13 mouse cellular contexts compared by ENCODE assay signal in genomic region chr9:57932831-57933602, GRCm38 (mm10). TPM values are rescaled to one million over a fixed set of nuclear protein-coding genes. Genes with fewer than 3 reads are reported as not detected.
DNase-seq lines count a peak whose midpoint lies in the region; ATAC-seq and TF ChIP-seq lines count a peak whose summit lies in the region.
"Had no signal": no experiment of that assay in that cellular context is flagged by ENCODE, and none has a peak within 500 bp of the region (broad histone marks: within the 10 kb centered on the region; RNA-seq: fewer than 3 reads in every experiment).

No protein-coding gene starts in this region.

- no peak for TF ChIP-seq CTCF in layer of hippocampus, adult 2 months (conservative IDR thresholded peaks at IDR 0.05)
- no peak for TF ChIP-seq CTCF in stomach, postnatal 0 days (IDR thresholded peaks at IDR 0.05; ENCODE audit: low read depth)
- TF ChIP-seq CTCF in gastrocnemius, adult 2 months (IDR thresholded peaks at IDR 0.05) = no peak

- H3K4me1 ChIP-seq in megakaryocyte, embryonic 14.5 days = peaks cover 91% of the 10 kb centered on the region
- H3K4me1 ChIP-seq in stomach, postnatal 0 days (replicated peaks; ENCODE audit: control insufficient read depth, insufficient read depth) = no peaks in the 10 kb centered on the region
- H3K4me1 ChIP-seq: heart, embryonic 10.5 days had no signal

- peaks cover 44% of the 10 kb centered on the region for H3K36me3 ChIP-seq in megakaryocyte, embryonic 14.5 days (replicated peaks; ENCODE audit: low read length)
- H3K36me3 ChIP-seq in stomach, postnatal 0 days (ENCODE audit: control insufficient read depth, insufficient read depth, low read length) = no peaks in the 10 kb centered on the region

- no peaks in the 10 kb centered on the region for H3K27me3 ChIP-seq in megakaryocyte, embryonic 14.5 days (replicated peaks)
- H3K27me3 ChIP-seq in stomach, postnatal 0 days (ENCODE audit: control insufficient read depth, insufficient read depth, low read length) = no peaks in the 10 kb centered on the region

- no peak for ATAC-seq in megakaryocyte, adult 5-6 weeks (ENCODE audit: poor library complexity, severe bottlenecking)
- no peak for ATAC-seq in stomach, postnatal 0 days (ENCODE audit: low FRiP score, low TSS enrichment)
- ATAC-seq in erythroid progenitor cell, adult 5-6 weeks (replicated peaks; ENCODE audit: low FRiP score, poor library complexity, severe bottlenecking) = no peak
- ATAC-seq: intestine, postnatal 0 days had no signal

- no peak for TF ChIP-seq EP300 in stomach, postnatal 0 days (optimal IDR thresholded peaks at IDR 0.05)

- peak overlapping the region; percentile 82 for H3K27ac ChIP-seq in layer of hippocampus, adult 2 months
- H3K27ac ChIP-seq in stomach, postnatal 0 days (replicated peaks) = no peak overlapping the region
- H3K27ac ChIP-seq in gastrocnemius, adult 2 months = no peak overlapping the region
- H3K27ac ChIP-seq: heart, embryonic 10.5 days had no signal

- no peak overlapping the region for H3K9ac ChIP-seq in stomach, postnatal 0 days (ENCODE audit: low read length)

- WGBS in stomach, postnatal 0 days = 72% methylated on average over 6 of the region's 6 CpGs

- no peaks in the 10 kb centered on the region for H3K9me3 ChIP-seq in megakaryocyte, embryonic 14.5 days
- no peaks in the 10 kb centered on the region for H3K9me3 ChIP-seq in stomach, postnatal 0 days (ENCODE audit: control insufficient read depth, low read length)
- H3K9me3 ChIP-seq: heart, embryonic 10.5 days had no signal

- intact Hi-C loops in gastrocnemius, adult 2 months (cut with DNase I) = no loop called here

- peak overlapping the region; percentile 75 for H3K4me3 ChIP-seq in megakaryocyte, embryonic 14.5 days (replicated peaks)
- no peak overlapping the region for H3K4me3 ChIP-seq in layer of hippocampus, adult 2 months
- H3K4me3 ChIP-seq in stomach, postnatal 0 days (ENCODE audit: low read depth, low read length) = no peak overlapping the region
- no peak overlapping the region for H3K4me3 ChIP-seq in gastrocnemius, adult 2 months
- H3K4me3 ChIP-seq: heart, embryonic 10.5 days had no signal

- H3K4me2 ChIP-seq in stomach, postnatal 0 days (replicated peaks; ENCODE audit: low read depth) = no peak overlapping the region

- peak; percentile 94 for DNase-seq in cerebellum, adult 9-11 months
- peak; percentile 74 to 79 for DNase-seq in layer of hippocampus, adult 2 months (ENCODE audit: low spot score in 2 of 2)
- peak; percentile 67 for DNase-seq in right cerebral cortex, postnatal 4 days
- DNase-seq in stomach, postnatal 0 days (ENCODE audit: low spot score) = no peak
- DNase-seq in gastrocnemius, adult 2 months = no peak
- DNase-seq: adrenal gland, postnatal 10 days; lung, postnatal 14 days; retina, postnatal 1 day had no signal

RNA-seq across cellular contexts. Expression of gene Sema7a, which starts 6.9 kb away (rescaled TPM):
- 7.2 and 10.4 TPM in 2 replicates for polyA plus RNA-seq in megakaryocyte, embryonic 14.5 days (2012; ENCODE audit: insufficient read depth, low replicate concordance)
- total RNA-seq in megakaryocyte, adult 5-6 weeks (2015) = 1.1 and 1.4 TPM in 2 replicates
- 3.9 and 5.0 TPM in 2 replicates for total RNA-seq in megakaryocyte, adult 5-6 weeks (2017)
- 100 to 1,000 TPM in 1 of 2 experiments, 10 to 100 TPM in 1; 94.4 to 102 TPM for total RNA-seq in layer of hippocampus, adult 2 months (2021)
- 0.68 and 1.0 TPM in 2 replicates for polyA plus RNA-seq in stomach, postnatal 0 days (2015; fragmentation: Nextera tagmentation; extraction: Ambion mirVana)
- 10 to 100 TPM in 1 of 2 experiments, 1 to 10 TPM in 1; 9.0 to 14.4 TPM for total RNA-seq in gastrocnemius, adult 2 months (2021)
- total RNA-seq in erythroid progenitor cell, adult 5-6 weeks (2015; ENCODE audit: low replicate concordance) = 0.42 TPM in 1 of 2 replicates, not detected in the other
- total RNA-seq in erythroid progenitor cell, adult 5-6 weeks (2017; ENCODE audit: low replicate concordance) = 0.64 TPM in 1 of 2 replicates, not detected in the other

RNA-seq across cellular contexts. Expression of gene Ubl7, which starts 22.2 kb away (rescaled TPM):
- 138 and 474 TPM in 2 replicates for polyA plus RNA-seq in megakaryocyte, embryonic 14.5 days (2012; ENCODE audit: insufficient read depth, low replicate concordance)
- 82.3 and 95.7 TPM in 2 replicates for total RNA-seq in megakaryocyte, adult 5-6 weeks (2015)
- total RNA-seq in megakaryocyte, adult 5-6 weeks (2017) = 22.8 and 27.7 TPM in 2 replicates
- 10 to 100 TPM; 98.5 to 98.7 TPM for total RNA-seq in layer of hippocampus, adult 2 months (2021)
- polyA plus RNA-seq in stomach, postnatal 0 days (2015; fragmentation: Nextera tagmentation; extraction: Ambion mirVana) = 93.1 and 94.6 TPM in 2 replicates
- 10 to 100 TPM; 81.3 to 82.1 TPM for total RNA-seq in gastrocnemius, adult 2 months (2021)
- total RNA-seq in erythroid progenitor cell, adult 5-6 weeks (2015; ENCODE audit: low replicate concordance) = 16.2 and 33.1 TPM in 2 replicates
- 13.8 and 15.0 TPM in 2 replicates for total RNA-seq in erythroid progenitor cell, adult 5-6 weeks (2017; ENCODE audit: low replicate concordance)

Comparison
In these comparisons a context has a peak if more than half of its experiments do, and no peak if none do; other contexts are left out.
1. DNase-seq: peak in cerebellum, adult 9-11 months (single experiment), layer of hippocampus, adult 2 months (2 of 2) and right cerebral cortex, postnatal 4 days (single experiment); none in stomach, postnatal 0 days (single experiment) and gastrocnemius, adult 2 months (single experiment).
2. RNA of gene Sema7a, which starts 6.9 kb away (total RNA-seq): 94.4 to 102 TPM in layer of hippocampus, adult 2 months; 9.0 to 14.4 TPM in gastrocnemius, adult 2 months, 1.1 to 5.0 TPM in megakaryocyte, adult 5-6 weeks and 0.42 to 0.64 TPM in erythroid progenitor cell, adult 5-6 weeks; every median in the first group is over 4 times any median in the second.